Mouse (Mus musculus): ENCODE results near the gene Rras.

Gene Rras

GRCm38 (mm10) chr7:45050945-45051600 lies 33.3 kb downstream of the Rras start:
- intact Hi-C loops (cut with DNase I): loop anchor here (5.0 kb wide), 1 partner anchor 34 kb away; the partner anchor contains the start of genes Rras and Scaf1

- intact Hi-C loops (cut with DNase I): loop anchor here (5.0 kb wide), 1 partner anchor 34 kb away; the partner anchor contains the start of genes Rras and Scaf1
Measured at GRCm38 (mm10) chr7:45051601-45051974, 33.8 kb downstream of the Rras start.

- intact Hi-C loops (cut with DNase I): loop anchor here (5.0 kb wide), 1 partner anchor 35 kb away; the partner anchor contains the start of genes Rras and Scaf1
Measured at GRCm38 (mm10) chr7:45052181-45052861, 34.6 kb downstream of the Rras start.

GRCm38 (mm10) chr7:45052862-45053116 lies 35.0 kb downstream of the Rras start, which contains the start of gene Prr12:
Gene Prr12, minus strand, starts transcription at chr7:45052881.
- intact Hi-C loops (cut with DNase I): loop anchor here (5.0 kb wide), 1 partner anchor 35 kb away; the partner anchor contains the start of genes Rras and Scaf1

- intact Hi-C loops (cut with DNase I): loop anchor here (5.0 kb wide), 1 partner anchor 36 kb away; the partner anchor contains the start of genes Rras and Scaf1
Measured at GRCm38 (mm10) chr7:45053117-45053930, 35.6 kb downstream of the Rras start.

- intact Hi-C loops (cut with DNase I): loop anchor here (5.0 kb wide), 1 partner anchor 37 kb away; the partner anchor contains the start of genes Rras and Scaf1
Measured at GRCm38 (mm10) chr7:45053931-45054510, 36.3 kb downstream of the Rras start.

GRCm38 (mm10) chr7:45056329-45056971 lies 38.7 kb downstream of the Rras start:
- intact Hi-C loops (cut with DNase I): no loop called here

- intact Hi-C loops (cut with DNase I): no loop called here
Measured at GRCm38 (mm10) chr7:45056972-45057348, 39.2 kb downstream of the Rras start.

GRCm38 (mm10) chr7:45058607-45059571 lies 41.1 kb downstream of the Rras start:
- intact Hi-C loops (cut with DNase I): no loop called here

GRCm38 (mm10) chr7:45060632-45061122 lies 42.9 kb downstream of the Rras start:
- intact Hi-C loops (cut with DNase I): no loop called here

GRCm38 (mm10) chr7:45061532-45062075 lies 43.8 kb downstream of the Rras start:
- intact Hi-C loops (cut with DNase I): no loop called here

GRCm38 (mm10) chr7:45062239-45062835 lies 44.6 kb downstream of the Rras start, which contains the start of the genes Nosip and Prrg2:
Gene Nosip, plus strand, starts transcription at chr7:45062429.
Gene Prrg2, minus strand, starts transcription at chr7:45062677.
- intact Hi-C loops (cut with DNase I): no loop called here

GRCm38 (mm10) chr7:45067190-45067999 lies 49.6 kb downstream of the Rras start:
- intact Hi-C loops (cut with DNase I): loop anchor here (2.0 kb wide), 1 partner anchor 85 kb away; no protein-coding TSS in a partner anchor

GRCm38 (mm10) chr7:45068000-45068318 lies 50.2 kb downstream of the Rras start:
- intact Hi-C loops (cut with DNase I): loop anchor here (2.0 kb wide), 1 partner anchor 85 kb away; no protein-coding TSS in a partner anchor

GRCm38 (mm10) chr7:45069671-45070070 lies 51.9 kb downstream of the Rras start:
- intact Hi-C loops (cut with DNase I): loop anchor here (5.0 kb wide), 2 partner anchors 32 to 47 kb away; no protein-coding TSS in a partner anchor
